Mouse (Mus musculus): ENCODE data around the gene Camkmt. TPM values are rescaled to one million over a fixed set of nuclear protein-coding genes. Genes with fewer than 3 reads are reported as not detected.

The Camkmt gene
- polyA plus RNA-seq, 1 experiment from 2014 or later = 3.9 TPM

DNA sequence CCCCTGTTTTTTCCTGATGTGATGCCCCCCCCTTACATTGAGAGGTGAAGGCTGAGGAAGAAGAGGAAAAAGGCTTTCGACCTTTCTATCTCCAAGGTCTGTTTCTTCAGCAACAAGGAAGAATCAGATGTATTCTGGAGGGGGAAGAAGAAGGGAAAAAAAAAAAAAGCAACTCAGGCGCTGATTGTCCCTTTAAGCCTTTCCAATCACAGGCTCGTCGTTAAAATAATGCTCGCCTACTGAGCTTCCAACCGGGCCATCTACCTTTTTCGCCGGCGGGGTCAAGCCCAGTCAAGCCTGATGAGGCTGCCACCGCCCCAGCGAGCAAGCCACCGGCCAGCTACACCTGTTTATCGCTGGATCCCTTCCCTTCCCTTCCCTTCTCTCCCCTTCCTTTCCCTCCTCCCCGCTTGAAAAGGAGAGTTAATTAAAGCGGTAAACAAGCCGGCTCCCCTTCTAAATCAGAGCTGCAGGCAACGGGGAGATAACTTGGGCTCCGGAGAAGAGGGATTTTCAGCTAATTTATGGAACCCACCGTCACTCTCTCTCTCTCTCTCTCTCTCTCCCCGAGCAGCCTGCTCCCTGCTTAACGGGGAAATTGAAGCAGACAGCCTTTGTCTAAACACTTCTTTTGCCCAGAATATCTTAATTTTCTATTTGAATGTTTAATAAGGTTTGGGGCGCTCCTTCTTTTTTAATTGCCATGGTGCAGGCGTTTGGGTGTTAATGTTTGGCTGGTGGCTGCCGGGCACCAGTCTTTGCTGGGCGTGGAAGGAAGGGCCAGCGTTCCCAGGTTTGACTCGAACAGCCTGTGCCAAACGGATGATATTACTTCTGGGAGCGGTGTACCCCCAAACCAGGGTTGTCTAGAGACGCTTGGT, 395.0 kb downstream of the Camkmt start:
- ATAC-seq (ENCODE audit: low read depth) (no peak), DNase-seq (no peak)
- Histone ChIP-seq H3K9ac (no peak overlapping the region), H3K4me1 (replicated peaks) (no peaks in the 10 kb centered on the region), H3K4me2 (no peak overlapping the region), H3K27me3 (peaks cover 95% of the 10 kb centered on the region), H3K4me3 (replicated peaks) (no peak overlapping the region), H3K9me3 (replicated peaks) (no peaks in the 10 kb centered on the region), H3K27ac (no peak overlapping the region), H3K36me3 (no peaks in the 10 kb centered on the region)
- WGBS (ENCODE audit: insufficient replicate concordance) = 3% methylated on average over 30 of the region's 30 CpGs

DNA sequence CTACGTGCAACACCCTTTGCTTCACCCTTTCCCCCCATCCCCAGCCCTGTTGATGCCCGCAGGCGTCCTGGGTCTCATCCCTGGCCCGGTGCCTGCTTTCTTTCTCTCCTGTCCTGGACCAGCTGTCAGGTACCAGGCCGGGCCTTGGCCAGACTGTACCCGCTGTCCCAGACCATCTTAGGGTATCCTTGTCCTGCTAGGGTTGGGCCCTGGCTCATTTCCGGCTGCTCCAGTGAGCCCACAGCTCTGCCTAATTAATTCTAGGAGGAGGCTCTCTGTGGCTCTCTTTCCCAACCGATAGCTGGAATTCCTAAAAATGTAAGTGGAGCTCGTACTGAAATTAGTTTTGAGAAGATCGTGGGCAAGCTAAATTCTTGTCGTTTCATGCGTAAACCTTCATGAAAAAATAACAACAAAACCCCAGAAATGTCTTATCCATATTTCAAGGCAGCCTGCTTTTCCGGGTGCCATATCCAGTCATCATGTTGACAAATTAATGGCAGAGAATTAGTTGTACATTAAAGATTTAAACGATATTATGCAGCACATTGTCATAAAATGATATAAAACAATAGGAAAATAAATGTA, 395.7 kb downstream of the Camkmt start:
- ATAC-seq (ENCODE audit: low read depth) = no peak
- no peak overlapping the region for H3K4me2 ChIP-seq

DNA sequence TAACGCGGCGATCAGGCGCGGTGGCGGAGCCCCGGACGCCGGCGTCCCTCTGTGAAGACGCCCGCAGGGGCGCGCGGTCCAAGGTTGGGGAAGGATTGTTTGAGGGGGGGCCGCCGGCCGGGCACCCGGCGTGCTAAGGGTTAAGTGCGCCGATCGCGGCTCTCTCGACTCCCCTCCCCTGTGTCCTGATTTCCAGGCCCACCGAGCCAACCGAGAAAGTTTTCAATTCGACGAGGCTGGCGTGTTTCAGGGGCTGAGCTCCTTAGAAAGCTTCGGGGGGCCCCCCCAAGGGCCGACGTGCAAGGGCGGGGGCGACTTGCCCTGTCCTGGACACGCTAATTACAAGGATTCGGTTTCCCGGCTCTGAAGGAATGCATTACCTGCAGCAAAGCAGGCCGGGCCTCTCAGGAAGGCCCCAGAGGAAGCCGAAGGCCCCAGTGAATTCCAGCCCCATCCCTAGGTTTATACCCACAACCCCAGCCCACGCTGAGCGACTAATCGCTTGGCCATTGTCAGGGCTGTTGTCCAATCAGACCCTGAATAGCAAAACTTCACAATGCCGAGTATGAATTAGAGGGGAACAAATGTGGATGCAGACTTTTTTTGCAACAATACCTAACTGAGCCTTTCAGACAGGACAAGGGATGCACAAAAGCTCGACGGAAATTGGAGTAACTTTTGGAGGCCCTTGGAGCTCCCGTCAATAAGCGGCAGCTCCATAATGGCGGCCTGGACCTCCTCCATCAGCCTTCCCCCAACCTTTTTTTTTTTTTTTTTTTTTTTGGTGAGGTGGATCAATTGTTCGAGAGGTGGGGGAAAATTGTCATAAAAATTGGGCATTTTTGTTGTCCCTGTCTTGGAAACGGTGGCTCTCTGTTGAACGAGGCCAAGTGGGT, 396.5 kb downstream of the Camkmt start:
- 5% methylated on average over 52 of the region's 52 CpGs for WGBS (ENCODE audit: insufficient replicate concordance)
- ATAC-seq (ENCODE audit: low read depth) (no peak), DNase-seq (no peak)
- Histone ChIP-seq H3K9ac (no peak overlapping the region), H3K4me2 (no peak overlapping the region), H3K9me3 (replicated peaks) (no peaks in the 10 kb centered on the region), H3K27ac (no peak overlapping the region), H3K4me3 (replicated peaks) (no peak overlapping the region), H3K4me1 (replicated peaks) (no peaks in the 10 kb centered on the region), H3K27me3 (peaks cover 95% of the 10 kb centered on the region), H3K36me3 (no peaks in the 10 kb centered on the region)

More for the DNA sequence above, 395.7 kb downstream of the Camkmt start:
- no peaks in the 10 kb centered on the region for H3K4me1 ChIP-seq (replicated peaks)
- no peak for DNase-seq
- no peak overlapping the region for H3K4me3 ChIP-seq (replicated peaks)
- H3K9me3 ChIP-seq (replicated peaks) = no peaks in the 10 kb centered on the region
- H3K9ac ChIP-seq = no peak overlapping the region
- no peaks in the 10 kb centered on the region for H3K36me3 ChIP-seq
- peaks cover 97% of the 10 kb centered on the region for H3K27me3 ChIP-seq
- H3K27ac ChIP-seq = no peak overlapping the region
- 6% methylated on average over 14 of the region's 14 CpGs for WGBS (ENCODE audit: insufficient replicate concordance)

DNA sequence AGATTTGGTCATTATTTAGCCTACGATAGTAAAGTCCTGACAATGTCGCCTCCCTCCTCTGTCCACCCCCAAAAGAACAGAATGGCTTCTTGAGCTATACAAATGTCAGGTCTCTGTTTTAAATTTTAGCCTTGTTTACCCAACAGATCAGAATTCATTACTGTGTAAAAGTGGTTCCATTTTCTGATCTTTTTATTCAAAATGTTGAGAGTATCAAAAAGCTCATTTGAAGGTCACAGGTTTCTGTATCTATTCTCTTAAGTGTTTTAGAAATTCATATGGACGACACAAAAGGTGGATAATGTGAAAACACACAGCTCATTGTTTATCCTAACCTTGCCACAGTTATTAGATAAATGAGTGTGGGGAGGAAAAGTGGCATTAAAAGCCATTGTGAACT, 397.2 kb downstream of the Camkmt start:
- 43% methylated on average over 3 of the region's 3 CpGs for WGBS (ENCODE audit: insufficient replicate concordance)
- Histone ChIP-seq H3K36me3 (no peaks in the 10 kb centered on the region), H3K27ac (no peak overlapping the region), H3K9me3 (replicated peaks) (no peaks in the 10 kb centered on the region), H3K4me3 (replicated peaks) (no peak overlapping the region), H3K4me1 (replicated peaks) (no peaks in the 10 kb centered on the region), H3K9ac (no peak overlapping the region), H3K27me3 (peaks cover 90% of the 10 kb centered on the region), H3K4me2 (no peak overlapping the region)
- ATAC-seq (ENCODE audit: low read depth) (no peak), DNase-seq (no peak)

DNA sequence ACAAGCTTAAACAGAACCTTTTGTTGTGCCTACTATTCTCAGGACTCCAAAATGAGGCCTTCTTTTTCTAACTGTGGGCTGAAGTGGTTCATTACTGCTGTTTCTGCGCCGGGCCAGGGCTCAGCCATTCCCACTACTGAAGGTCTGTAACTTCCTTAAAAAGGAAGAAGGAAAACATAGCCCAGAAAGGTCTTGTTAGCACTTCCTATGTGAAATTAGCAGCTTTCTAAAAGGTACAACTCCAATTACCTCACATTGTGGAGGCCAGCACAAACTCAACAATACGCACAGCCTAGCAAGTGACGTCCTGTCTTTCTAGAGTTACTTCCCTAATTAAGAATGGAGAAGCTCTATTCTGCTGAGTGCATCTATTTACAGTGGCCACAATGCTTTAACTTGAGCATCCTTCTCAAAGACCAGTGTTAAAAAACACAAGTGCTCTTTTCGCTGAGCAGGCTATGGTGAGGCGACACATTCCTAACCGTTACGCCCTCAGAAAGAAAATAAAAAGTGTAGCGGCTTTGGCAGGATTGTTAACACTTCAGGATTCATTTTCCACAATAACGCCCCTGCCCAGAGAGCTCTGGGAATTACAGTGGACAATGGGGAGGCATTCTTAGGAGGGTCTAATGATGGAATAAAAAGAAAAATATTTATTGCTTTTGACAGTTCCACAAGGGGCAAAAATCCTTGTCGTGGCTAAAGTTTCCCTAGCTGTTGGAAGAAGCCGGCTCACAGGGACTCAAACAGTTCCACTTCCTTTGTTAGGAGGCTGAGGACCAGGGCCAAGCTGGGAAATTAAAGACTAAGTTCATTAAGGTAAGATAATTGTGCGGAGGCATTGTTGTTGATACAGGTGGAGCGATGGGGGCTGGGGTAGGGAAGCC, 398.5 kb downstream of the Camkmt start:
- H3K4me2 ChIP-seq = no peak overlapping the region
- H3K27me3 ChIP-seq = peaks cover 86% of the 10 kb centered on the region
- H3K9ac ChIP-seq = no peak overlapping the region
- no peak overlapping the region for H3K4me3 ChIP-seq (replicated peaks)
- H3K27ac ChIP-seq = no peak overlapping the region
- ATAC-seq (ENCODE audit: low read depth) = no peak
- 10% methylated on average over 14 of the region's 14 CpGs for WGBS (ENCODE audit: insufficient replicate concordance)
- no peaks in the 10 kb centered on the region for H3K36me3 ChIP-seq
- no peaks in the 10 kb centered on the region for H3K4me1 ChIP-seq (replicated peaks)
- H3K9me3 ChIP-seq (replicated peaks) = no peaks in the 10 kb centered on the region
- no peak for DNase-seq

DNA sequence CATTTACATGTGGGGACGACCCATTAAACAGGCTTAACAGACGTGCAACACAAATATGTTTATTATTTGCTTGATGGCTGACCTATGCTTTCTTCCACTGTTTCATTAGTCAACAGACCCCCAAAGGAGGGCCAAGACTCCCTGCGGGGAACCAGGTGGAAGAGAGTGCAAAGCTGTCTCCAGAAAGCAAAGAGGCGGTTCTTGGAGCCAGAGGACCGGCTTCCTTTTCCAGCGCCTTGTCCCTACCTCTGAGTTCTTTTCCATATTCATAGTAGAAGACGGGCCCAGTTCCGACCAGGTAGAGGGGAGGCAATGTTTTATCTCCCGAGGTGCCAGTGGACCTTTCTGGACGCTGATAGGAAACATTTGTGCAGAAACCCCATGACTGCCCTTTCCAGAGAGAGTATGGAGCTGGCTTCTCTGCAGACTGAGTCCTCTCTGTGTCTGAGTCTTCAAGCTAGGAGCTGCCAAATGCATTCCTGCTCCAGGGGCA, 399.2 kb downstream of the Camkmt start:
- Histone ChIP-seq H3K4me2 (no peak overlapping the region), H3K27ac (no peak overlapping the region), H3K36me3 (no peaks in the 10 kb centered on the region), H3K4me3 (replicated peaks) (no peak overlapping the region), H3K4me1 (replicated peaks) (no peaks in the 10 kb centered on the region), H3K9ac (no peak overlapping the region), H3K9me3 (replicated peaks) (no peaks in the 10 kb centered on the region), H3K27me3 (peaks cover 84% of the 10 kb centered on the region)
- DNase-seq (no peak), ATAC-seq (ENCODE audit: low read depth) (no peak)
- 4% methylated on average over 10 of the region's 10 CpGs for WGBS (ENCODE audit: insufficient replicate concordance)

DNA sequence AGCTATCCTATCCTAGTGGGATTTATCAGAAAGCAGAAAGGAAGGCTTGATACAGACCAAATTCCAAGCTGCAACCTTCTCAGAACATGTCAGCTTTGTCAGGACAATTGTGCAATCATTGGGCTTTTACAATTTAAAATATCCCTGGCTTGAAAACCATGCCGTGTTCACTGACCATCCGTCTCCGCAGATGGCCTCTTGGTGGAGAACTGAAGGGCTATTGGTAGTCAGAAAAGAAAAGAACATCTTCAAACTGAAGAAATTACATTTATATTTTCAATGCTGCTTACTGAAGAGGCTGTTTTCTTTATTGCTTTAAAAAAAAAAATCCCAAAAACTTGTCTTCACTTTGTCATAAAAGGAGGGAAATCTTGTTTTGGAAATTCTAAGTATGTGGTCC, 401.1 kb downstream of the Camkmt start:
- Histone ChIP-seq H3K4me2 (no peak overlapping the region), H3K27me3 (peaks cover 64% of the 10 kb centered on the region), H3K36me3 (no peaks in the 10 kb centered on the region), H3K4me3 (replicated peaks) (no peak overlapping the region), H3K27ac (no peak overlapping the region), H3K9me3 (replicated peaks) (no peaks in the 10 kb centered on the region), H3K4me1 (replicated peaks) (no peaks in the 10 kb centered on the region), H3K9ac (no peak overlapping the region)
- WGBS (ENCODE audit: insufficient replicate concordance) = 59% methylated on average over 3 of the region's 3 CpGs
- DNase-seq = no peak
- no peak for ATAC-seq (ENCODE audit: low read depth)

DNA sequence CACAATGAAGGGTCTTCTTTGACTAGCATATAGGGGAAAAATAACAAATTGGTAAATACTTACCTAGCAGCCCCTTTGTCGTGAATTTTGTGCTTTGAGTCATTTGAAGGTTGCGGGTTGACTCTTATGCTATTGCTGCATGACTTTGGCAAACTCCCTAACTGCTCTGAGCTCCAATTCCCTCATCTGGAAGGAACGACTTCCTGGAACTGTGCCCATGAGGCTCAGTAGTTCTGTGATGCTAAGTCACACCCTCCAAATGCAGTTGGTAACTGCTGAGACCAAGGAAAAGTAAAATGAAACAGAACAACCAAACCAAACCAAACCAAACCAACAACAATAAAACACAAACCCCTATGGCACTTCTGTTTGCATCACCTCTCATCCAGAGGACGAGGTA, 403.2 kb downstream of the Camkmt start:
- WGBS (ENCODE audit: insufficient replicate concordance) = 46% methylated on average over 4 of the region's 4 CpGs
- no peak overlapping the region for H3K27ac ChIP-seq
- no peak overlapping the region for H3K4me3 ChIP-seq (replicated peaks)
- no peaks in the 10 kb centered on the region for H3K9me3 ChIP-seq (replicated peaks)
- H3K27me3 ChIP-seq = peaks cover 45% of the 10 kb centered on the region
- ATAC-seq (ENCODE audit: low read depth) = no peak
- no peak overlapping the region for H3K9ac ChIP-seq
- H3K4me2 ChIP-seq = no peak overlapping the region
- no peak for DNase-seq
- no peaks in the 10 kb centered on the region for H3K36me3 ChIP-seq
- no peaks in the 10 kb centered on the region for H3K4me1 ChIP-seq (replicated peaks)

DNA sequence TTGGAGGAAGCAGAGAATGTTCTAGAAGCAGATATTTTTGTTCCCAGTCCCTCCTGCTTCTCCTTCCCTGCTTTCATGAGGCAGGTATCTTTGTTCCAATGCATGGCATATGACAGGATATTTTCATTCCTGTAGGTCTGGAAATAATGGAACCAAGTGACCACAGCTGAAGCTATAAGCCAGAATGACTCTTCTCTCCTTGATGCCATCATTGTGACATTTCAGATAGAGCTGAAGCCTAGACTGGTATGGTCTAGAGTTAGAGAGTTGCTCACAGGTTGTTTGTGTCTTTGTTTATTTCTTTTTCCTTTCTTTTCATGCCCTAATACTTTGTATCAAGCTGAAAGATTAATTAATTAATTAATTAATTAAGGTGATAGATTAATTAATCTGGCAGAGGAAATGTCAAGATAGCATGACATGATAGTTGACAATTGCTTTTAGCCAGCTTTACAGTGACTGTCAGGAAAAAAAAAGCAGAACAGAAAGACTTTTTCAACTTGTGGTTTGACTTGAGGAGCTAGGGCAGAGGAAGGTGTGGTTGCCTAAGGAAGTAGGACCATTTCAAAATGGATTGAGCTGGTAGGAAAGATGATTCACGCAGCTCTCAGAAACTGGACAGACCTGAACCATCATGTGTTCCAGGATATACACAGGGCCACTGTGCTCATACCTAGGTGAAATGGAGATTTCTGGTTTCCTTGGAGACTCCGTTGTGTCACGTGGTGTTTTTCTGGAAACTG, 404.8 kb downstream of the Camkmt start:
- WGBS (ENCODE audit: insufficient replicate concordance) = 53% methylated on average over 3 of the region's 3 CpGs
- no peaks in the 10 kb centered on the region for H3K4me1 ChIP-seq (replicated peaks)
- no peak overlapping the region for H3K4me3 ChIP-seq (replicated peaks)
- DNase-seq (no peak), ATAC-seq (ENCODE audit: low read depth) (no peak)
- no peaks in the 10 kb centered on the region for H3K36me3 ChIP-seq
- no peaks in the 10 kb centered on the region for H3K9me3 ChIP-seq (replicated peaks)
- H3K9ac ChIP-seq = no peak overlapping the region
- no peak overlapping the region for H3K4me2 ChIP-seq
- peaks cover 28% of the 10 kb centered on the region for H3K27me3 ChIP-seq
- no peak overlapping the region for H3K27ac ChIP-seq

DNA sequence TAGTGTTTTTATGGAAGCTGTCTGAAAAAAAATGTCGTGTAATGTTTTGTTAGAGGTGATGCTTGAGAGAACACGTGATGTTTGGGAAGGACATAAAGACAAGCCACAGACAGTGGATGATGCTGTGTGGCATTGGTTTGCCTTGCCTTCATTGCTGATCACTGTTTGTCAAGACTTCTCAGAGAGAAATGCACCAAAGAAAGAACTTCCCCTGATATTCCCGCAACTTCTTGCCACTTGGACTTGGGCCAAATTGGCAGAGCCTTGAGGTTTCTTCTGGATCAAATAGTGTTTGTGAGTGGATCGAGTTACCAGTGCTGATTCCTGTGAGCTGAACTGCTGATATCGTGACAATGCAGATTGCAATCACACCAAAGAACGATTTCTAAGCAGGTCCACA, 405.5 kb downstream of the Camkmt start:
- H3K36me3 ChIP-seq = no peaks in the 10 kb centered on the region

More for the DNA sequence above, 405.5 kb downstream of the Camkmt start:
- DNase-seq = no peak
- H3K9me3 ChIP-seq (replicated peaks) = no peaks in the 10 kb centered on the region
- H3K4me2 ChIP-seq = no peak overlapping the region
- H3K4me3 ChIP-seq (replicated peaks) = no peak overlapping the region
- ATAC-seq (ENCODE audit: low read depth) = no peak
- peaks cover 21% of the 10 kb centered on the region for H3K27me3 ChIP-seq
- no peak overlapping the region for H3K27ac ChIP-seq
- no peaks in the 10 kb centered on the region for H3K4me1 ChIP-seq (replicated peaks)
- H3K9ac ChIP-seq = no peak overlapping the region
- 55% methylated on average over 6 of the region's 6 CpGs for WGBS (ENCODE audit: insufficient replicate concordance)
